Mouse (Mus musculus) megakaryocyte, embryonic 14.5 days (primary cell): ENCODE results near the gene Fbxl3. TPM values are rescaled to one million over a fixed set of nuclear protein-coding genes. Genes with fewer than 3 reads are reported as not detected.
A peak's percentile ranks its signal among the peaks of the same experiment; 100 is the strongest.

Experiments used
- H3K27me3 ChIP-seq: replicated peaks from 2 replicates; pipeline ENCODE3; 2012; ENCODE audit warnings: inconsistent platforms
- H3K36me3 ChIP-seq: replicated peaks from 2 replicates; pipeline ENCODE3; 2012; ENCODE audit warnings: low read length, inconsistent platforms, mixed read lengths
- H3K4me1 ChIP-seq: 2 replicates; pipeline ENCODE4 v1.6.1; 2012; ENCODE audit warnings: inconsistent platforms
- H3K4me3 ChIP-seq: replicated peaks from 2 replicates; pipeline ENCODE3; 2012; ENCODE audit warnings: moderate library complexity, mild to moderate bottlenecking, inconsistent platforms
- H3K9me3 ChIP-seq: 2 replicates; pipeline ENCODE4 v1.6.1; 2012; ENCODE audit warnings: inconsistent platforms
- FLI1 ChIP-seq: IDR thresholded peaks from 2 replicates; pipeline ENCODE4 v1.6.1; 2012; ENCODE audit warnings: low read length, inconsistent platforms, mixed read lengths
- GATA1 ChIP-seq: IDR thresholded peaks from 3 replicates; pipeline ENCODE4 v1.6.1; 2012; ENCODE audit warnings: mixed read lengths, low read length, inconsistent platforms, borderline replicate concordance
- polyA plus RNA-seq: library from polyadenylated mRNA; stranded (reverse); fragments of >175 nt; gene quantifications from 2 replicates; pipeline ENCODE4 v1.2.3, GENCODE M21; 2012; ENCODE audit warnings: low replicate concordance; ENCODE audit not compliant: insufficient read depth

Gene Fbxl3
- polyA plus RNA-seq, 1 experiment: 5.1 TPM

DNA sequence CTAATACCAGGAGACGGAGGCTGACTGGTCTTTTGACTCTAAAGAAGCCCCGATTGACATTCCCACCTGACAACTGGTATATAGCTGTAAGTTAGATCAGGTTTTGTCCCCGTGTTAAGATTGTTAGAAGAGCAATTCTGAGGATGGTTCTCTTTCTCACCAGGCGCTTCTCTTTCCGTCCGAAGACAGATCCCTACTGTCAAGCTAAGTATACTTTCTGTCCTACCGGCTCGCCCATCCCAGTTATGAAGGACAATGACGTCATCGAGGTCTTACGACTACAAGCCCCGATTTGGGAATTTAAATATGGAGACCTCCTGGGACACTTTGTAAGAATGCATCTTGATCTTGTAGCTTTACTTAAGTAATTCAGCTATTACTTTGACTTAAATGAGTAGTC is 27.9 kb downstream of the Fbxl3 start:
- TF ChIP-seq GATA1 (no peak), FLI1 (no peak)
- peak overlapping the region; percentile 96 for H3K4me3 ChIP-seq
- H3K4me1 ChIP-seq: peaks cover 52% of the 10 kb centered on the region
- H3K27me3 ChIP-seq: no peaks in the 10 kb centered on the region
- H3K9me3 ChIP-seq: no peaks in the 10 kb centered on the region
- H3K36me3 ChIP-seq: peaks cover 49% of the 10 kb centered on the region

DNA sequence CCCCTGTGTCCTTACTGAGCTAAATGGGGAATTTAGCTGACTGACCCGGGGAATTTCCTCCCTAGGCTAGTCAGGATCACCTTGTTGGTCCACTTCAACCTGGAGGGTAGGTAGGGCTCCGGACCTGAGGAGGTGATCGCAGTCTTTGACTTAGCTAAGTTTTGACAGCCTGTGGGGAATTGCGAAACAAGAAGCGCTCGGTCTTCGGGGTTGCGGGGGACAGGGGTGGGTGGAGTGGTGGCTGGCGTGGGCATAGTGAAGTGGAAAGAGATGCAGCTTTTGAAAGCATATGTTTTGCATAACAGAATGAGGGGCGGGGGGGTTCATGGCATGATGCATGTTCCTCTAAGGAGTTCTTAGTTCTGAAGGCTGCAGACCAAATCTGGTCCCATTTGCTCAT is 28.6 kb downstream of the Fbxl3 start:
- Histone ChIP-seq H3K4me1 (peaks cover 52% of the 10 kb centered on the region), H3K27me3 (no peaks in the 10 kb centered on the region), H3K9me3 (no peaks in the 10 kb centered on the region), H3K36me3 (peaks cover 42% of the 10 kb centered on the region), H3K4me3 (peak overlapping the region; percentile 96)
- TF ChIP-seq GATA1 (no peak), FLI1 (no peak)

DNA sequence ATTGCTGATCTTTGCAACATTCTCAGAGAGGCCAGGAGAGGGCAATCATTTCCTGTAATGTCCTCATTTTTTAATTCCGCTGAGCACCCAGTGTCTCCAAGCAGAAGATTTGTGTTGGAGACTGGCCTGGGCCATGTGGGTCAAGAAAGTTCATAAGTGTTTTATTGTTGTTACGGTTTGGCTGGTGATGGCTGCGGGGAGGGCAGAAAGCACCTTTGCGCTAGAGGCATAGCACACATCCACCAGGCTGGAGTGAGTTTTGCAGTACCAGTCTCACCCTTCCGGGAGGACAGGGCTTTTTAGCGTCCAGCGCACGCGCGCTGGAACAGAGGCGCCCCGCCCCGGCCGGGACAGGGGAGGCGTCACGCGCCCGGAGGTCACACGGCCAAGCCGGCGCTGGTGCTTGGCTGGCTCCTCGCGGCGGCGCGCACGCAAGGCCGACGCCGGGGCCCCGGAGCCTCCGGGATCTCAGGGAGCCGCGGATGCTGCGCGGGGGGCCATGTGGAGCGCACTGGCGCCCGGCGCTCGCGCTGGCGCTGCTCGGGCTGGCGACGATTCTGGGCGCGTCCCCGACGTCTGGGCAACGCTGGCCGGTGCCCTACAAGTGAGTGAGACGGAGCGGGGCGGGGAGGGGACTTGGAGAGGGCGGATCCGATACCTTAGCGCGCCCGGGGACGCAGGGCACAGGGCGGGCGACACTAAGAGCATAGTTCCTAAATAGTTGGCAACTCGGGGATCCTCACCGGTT is 29.3 kb downstream of the Fbxl3 start, which contains the start of gene Cln5:
Cln5 (plus strand) TSS at position 353 of the 748 bp plus-strand sequence.
- no peaks in the 10 kb centered on the region for H3K9me3 ChIP-seq
- H3K36me3 ChIP-seq: peaks cover 34% of the 10 kb centered on the region
- peak within 1 kb of the TSS; percentile 96 for H3K4me3 ChIP-seq
- no peaks in the 10 kb centered on the region for H3K27me3 ChIP-seq
- no peak for TF ChIP-seq FLI1
- no peak for TF ChIP-seq GATA1
- peaks cover 52% of the 10 kb centered on the region for H3K4me1 ChIP-seq

GRCm38 (mm10) chr14:103069465-103069863 is 29.9 kb downstream of the Fbxl3 start:
- Histone ChIP-seq H3K27me3 (no peaks in the 10 kb centered on the region), H3K9me3 (no peaks in the 10 kb centered on the region), H3K4me1 (peaks cover 47% of the 10 kb centered on the region), H3K4me3 (peak overlapping the region; percentile 96), H3K36me3 (peaks cover 29% of the 10 kb centered on the region)
- TF ChIP-seq GATA1: no peak
- no peak for TF ChIP-seq FLI1

DNA sequence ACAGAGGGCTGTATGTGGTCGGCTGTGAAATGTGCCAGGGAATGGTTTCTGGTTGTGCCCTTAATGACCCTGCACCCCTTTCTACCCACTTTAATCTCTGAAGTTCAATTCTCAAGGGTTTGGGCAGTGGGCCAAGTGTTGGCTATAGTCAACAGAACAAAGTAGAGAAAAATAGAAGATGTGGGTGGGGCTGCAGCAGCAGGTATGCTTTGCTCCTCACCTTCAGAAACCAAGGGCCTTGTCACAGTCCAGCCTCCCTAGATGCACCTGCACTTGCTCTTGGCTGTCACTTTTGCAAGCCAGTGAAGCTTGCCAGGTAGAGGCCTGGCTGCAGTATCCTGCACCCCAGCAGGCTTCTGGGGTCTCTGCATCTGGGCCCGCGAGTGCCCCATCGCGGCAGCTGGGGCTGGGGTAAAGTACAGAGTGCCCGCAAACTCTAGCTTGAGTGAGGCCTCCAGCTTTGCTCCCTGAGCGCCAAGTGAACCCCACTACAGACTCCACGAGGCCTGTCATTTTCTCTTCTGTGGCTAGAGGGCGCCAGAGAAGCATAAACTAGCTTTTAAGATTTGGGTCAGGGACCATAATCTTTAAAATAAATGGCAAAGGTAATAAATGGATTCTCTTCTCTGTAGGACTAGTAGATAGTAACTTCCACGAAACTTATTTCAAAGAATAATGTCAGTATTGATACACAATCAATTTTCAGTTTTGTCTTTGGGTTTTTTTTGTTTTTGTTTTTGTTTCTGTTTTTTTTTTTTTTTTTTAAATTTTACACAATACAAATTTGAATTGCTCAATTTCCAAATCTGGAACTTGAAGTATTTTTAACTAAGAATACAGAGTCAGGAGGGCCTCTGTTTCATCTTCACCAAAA is 33.8 kb downstream of the Fbxl3 start:
- peaks cover 16% of the 10 kb centered on the region for H3K4me1 ChIP-seq
- H3K27me3 ChIP-seq: no peaks in the 10 kb centered on the region
- H3K4me3 ChIP-seq: peak overlapping the region; percentile 67
- no peaks in the 10 kb centered on the region for H3K36me3 ChIP-seq
- TF ChIP-seq GATA1: no peak
- TF ChIP-seq FLI1: no peak
- H3K9me3 ChIP-seq: no peaks in the 10 kb centered on the region

- no peaks in the 10 kb centered on the region for H3K36me3 ChIP-seq
- peaks cover 2% of the 10 kb centered on the region; the same call in 1 of the 2 replicates for H3K9me3 ChIP-seq
- no peaks in the 10 kb centered on the region for H3K27me3 ChIP-seq
- TF ChIP-seq FLI1 (no peak), GATA1 (no peak)
- H3K4me3 ChIP-seq: no peak overlapping the region
- peaks cover 16% of the 10 kb centered on the region for H3K4me1 ChIP-seq
Observed at GRCm38 (mm10) chr14:103059495-103059894, 39.9 kb downstream of the Fbxl3 start.

DNA sequence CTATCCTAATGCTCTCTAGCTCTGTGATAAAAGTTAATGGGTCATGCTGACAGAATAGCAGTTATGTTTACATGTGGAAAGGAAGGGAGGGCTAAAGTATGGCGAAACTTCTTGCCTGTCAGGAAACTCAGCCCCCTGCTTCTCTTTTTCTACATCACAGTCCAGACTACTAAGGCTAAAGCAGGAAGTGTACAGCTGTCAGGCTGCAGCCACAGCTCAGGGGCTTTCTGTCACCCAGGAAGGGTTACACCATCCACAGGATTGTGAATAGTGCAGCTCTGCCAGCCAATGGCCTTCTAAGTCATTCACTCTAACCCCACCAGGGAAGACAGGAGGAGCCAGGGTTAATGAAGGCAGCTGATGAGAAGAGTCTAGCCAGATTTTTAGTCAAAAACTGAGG is 40.4 kb downstream of the Fbxl3 start:
- Histone ChIP-seq H3K9me3 (peaks cover 2% of the 10 kb centered on the region; the same call in 1 of the 2 replicates), H3K36me3 (no peaks in the 10 kb centered on the region), H3K27me3 (no peaks in the 10 kb centered on the region), H3K4me3 (peak overlapping the region; percentile 4), H3K4me1 (peaks cover 16% of the 10 kb centered on the region)
- no peak for TF ChIP-seq GATA1

- H3K36me3 ChIP-seq: no peaks in the 10 kb centered on the region
- H3K27me3 ChIP-seq: no peaks in the 10 kb centered on the region
- TF ChIP-seq GATA1 (no peak), FLI1 (no peak)
- H3K9me3 ChIP-seq: peaks cover 2% of the 10 kb centered on the region; the same call in 1 of the 2 replicates
- H3K4me3 ChIP-seq: no peak overlapping the region
- H3K4me1 ChIP-seq: peaks cover 18% of the 10 kb centered on the region
Observed at GRCm38 (mm10) chr14:103056601-103057000, 42.8 kb downstream of the Fbxl3 start.

GRCm38 (mm10) chr14:103054731-103055130 is 44.6 kb downstream of the Fbxl3 start:
- TF ChIP-seq FLI1: no peak
- no peak for TF ChIP-seq GATA1
- H3K4me3 ChIP-seq: no peak overlapping the region
- no peaks in the 10 kb centered on the region for H3K27me3 ChIP-seq
- peaks cover 28% of the 10 kb centered on the region for H3K4me1 ChIP-seq
- H3K36me3 ChIP-seq: no peaks in the 10 kb centered on the region
- H3K9me3 ChIP-seq: no peaks in the 10 kb centered on the region
